Mouse (Mus musculus): ENCODE data around the gene Drg1. TPM values are rescaled to one million over a fixed set of nuclear protein-coding genes. Genes with fewer than 3 reads are reported as not detected.
"Not testable (repeated sequence)": the region's sequence is repeated elsewhere in the genome, so short reads cannot be mapped to it uniquely, and the experiment has no call there.

Gene Drg1
- polyA plus RNA-seq, 1 experiment from 2014 or later: 194 TPM

- Histone ChIP-seq H3K4me1 (ENCODE audit: control insufficient read depth, insufficient read depth, low read length) (no peaks in the 10 kb centered on the region), H3K9ac (ENCODE audit: low read depth, low read length) (no peak overlapping the region), H3K4me3 (ENCODE audit: low read length) (0 out of 2 replicates have a peak overlapping the region, but pooled peaks have one; percentile 46), H3K9me3 (ENCODE audit: control insufficient read depth, low read length) (no peaks in the 10 kb centered on the region), H3K27me3 (replicated peaks; ENCODE audit: control insufficient read depth, insufficient read depth, low read length) (no peaks in the 10 kb centered on the region), H3K36me3 (ENCODE audit: control insufficient read depth, insufficient read depth, low read length) (no peaks in the 10 kb centered on the region), H3K27ac (ENCODE audit: low read length) (no peak overlapping the region), H3K4me2 (ENCODE audit: low read depth, low read length) (peak overlapping the region; percentile 11; the same call in 1 of the 2 replicates)
- 80% methylated on average over 2 of the region's 2 CpGs for WGBS
- ATAC-seq: no peak
Observed at GRCm38 (mm10) chr11:3203771-3204170, 62.4 kb downstream of the Drg1 start.

DNA sequence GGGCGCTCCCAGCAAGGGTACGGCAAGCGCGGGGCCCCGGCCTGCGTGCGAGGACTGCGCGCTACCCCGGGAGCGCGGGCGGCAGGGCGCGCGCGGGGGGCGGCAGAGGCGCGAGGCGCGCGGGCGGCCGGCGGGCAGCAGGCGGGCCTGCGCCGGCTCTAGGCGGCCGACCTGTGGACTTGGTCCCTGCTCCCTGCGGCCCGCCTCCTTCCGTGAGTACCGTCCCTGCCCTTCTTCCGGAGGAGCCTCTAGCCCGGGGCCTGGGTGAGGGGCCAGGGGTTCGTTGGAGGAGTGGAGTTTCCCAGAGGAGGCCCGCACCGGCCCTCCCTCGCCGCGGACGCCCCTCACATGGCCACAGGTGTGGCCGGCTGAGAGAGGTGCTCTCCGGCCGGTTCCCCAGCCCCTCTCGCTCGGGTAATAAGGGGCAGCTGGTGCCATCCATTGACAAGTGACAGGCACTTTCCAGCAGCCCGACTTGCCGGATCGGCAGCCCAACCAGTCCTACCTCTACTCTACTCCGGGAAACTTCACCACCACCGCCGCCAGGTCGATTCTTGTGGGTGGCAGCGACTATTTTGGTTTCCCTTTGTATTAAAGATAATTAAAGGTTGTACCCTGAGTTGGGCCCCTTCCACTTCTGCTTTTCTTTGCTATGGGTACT is 63.3 kb downstream of the Drg1 start:
- peak; percentile 82 for ATAC-seq
- WGBS: 2% methylated on average over 40 of the region's 57 CpGs
- H3K9ac ChIP-seq (ENCODE audit: low read depth, low read length): peak overlapping the region; percentile 53
- H3K27ac ChIP-seq (ENCODE audit: low read length): peak overlapping the region; percentile 21
- no peaks in the 10 kb centered on the region for H3K27me3 ChIP-seq (replicated peaks; ENCODE audit: control insufficient read depth, insufficient read depth, low read length)
- H3K36me3 ChIP-seq (ENCODE audit: control insufficient read depth, insufficient read depth, low read length): no peaks in the 10 kb centered on the region
- H3K9me3 ChIP-seq (ENCODE audit: control insufficient read depth, low read length): no peaks in the 10 kb centered on the region
- no peaks in the 10 kb centered on the region for H3K4me1 ChIP-seq (ENCODE audit: control insufficient read depth, insufficient read depth, low read length)
- peak overlapping the region; percentile 46 for H3K4me3 ChIP-seq (ENCODE audit: low read length)
- H3K4me2 ChIP-seq (ENCODE audit: low read depth, low read length): peak overlapping the region; percentile 11

- under 1% methylated on average over 40 of the region's 57 CpGs for WGBS
- peak; percentile 89 for ATAC-seq
- Histone ChIP-seq H3K36me3 (ENCODE audit: control insufficient read depth, insufficient read depth, low read length) (no peaks in the 10 kb centered on the region), H3K27ac (ENCODE audit: low read length) (peak within 1 kb of the TSS; percentile 21), H3K4me2 (ENCODE audit: low read depth, low read length) (peak within 1 kb of the TSS; percentile 11), H3K27me3 (replicated peaks; ENCODE audit: control insufficient read depth, insufficient read depth, low read length) (no peaks in the 10 kb centered on the region), H3K9me3 (ENCODE audit: control insufficient read depth, low read length) (no peaks in the 10 kb centered on the region), H3K9ac (ENCODE audit: low read depth, low read length) (peak within 1 kb of the TSS; percentile 53), H3K4me3 (ENCODE audit: low read length) (peak within 1 kb of the TSS; percentile 46), H3K4me1 (ENCODE audit: control insufficient read depth, insufficient read depth, low read length) (no peaks in the 10 kb centered on the region)
Observed at GRCm38 (mm10) chr11:3202231-3202701, 63.9 kb downstream of the Drg1 start, which contains the start of gene Eif4enif1. Gene Eif4enif1, plus strand, starts transcription at chr11:3202392.

DNA sequence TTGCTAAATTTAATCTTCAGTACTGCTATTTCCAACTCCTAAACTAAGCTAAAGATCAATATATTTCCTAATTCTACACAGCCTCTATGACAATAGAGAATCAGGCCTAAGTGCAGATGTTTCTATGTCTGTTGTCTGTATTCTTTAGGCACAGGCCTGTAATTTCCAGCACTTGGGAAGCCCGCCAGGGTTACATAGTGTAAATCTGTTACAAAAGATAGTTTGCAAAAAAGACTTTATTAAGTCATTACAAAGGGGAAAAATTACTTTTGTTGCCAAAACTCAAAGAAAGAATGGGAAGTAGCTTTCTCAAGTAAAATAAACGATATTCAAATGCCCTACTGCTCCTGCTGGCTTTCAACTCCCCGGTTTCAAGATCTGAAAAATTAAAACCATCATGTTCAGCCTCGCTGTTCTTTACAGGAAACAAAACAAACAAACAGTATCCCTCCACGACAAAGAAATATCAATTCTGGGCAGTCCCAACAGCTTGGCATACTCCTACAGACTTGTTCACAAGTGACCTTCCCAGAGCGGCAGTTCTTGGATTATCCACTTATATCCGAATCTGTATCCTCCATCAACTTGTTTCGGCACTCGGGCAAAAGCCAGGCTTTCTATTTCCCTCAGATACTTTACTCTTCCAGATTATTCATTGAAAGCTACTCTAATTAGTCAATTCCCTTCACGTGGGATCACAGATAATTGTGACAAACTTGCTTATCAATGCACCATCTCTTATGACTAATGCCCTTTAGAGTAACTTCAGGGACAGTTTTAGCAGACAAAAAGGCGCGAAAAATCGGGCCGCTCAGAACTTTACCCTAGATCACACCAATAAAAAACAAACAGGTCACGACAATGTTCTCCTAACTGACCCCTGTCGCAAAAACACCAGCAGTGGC is 64.6 kb downstream of the Drg1 start:
- peak overlapping the region; percentile 46 for H3K4me3 ChIP-seq (ENCODE audit: low read length)
- H3K4me2 ChIP-seq (ENCODE audit: low read depth, low read length): peak overlapping the region; percentile 6
- WGBS: 5% methylated on average over 16 of the region's 16 CpGs
- no peaks in the 10 kb centered on the region for H3K36me3 ChIP-seq (ENCODE audit: control insufficient read depth, insufficient read depth, low read length)
- H3K9ac ChIP-seq (ENCODE audit: low read depth, low read length): peak overlapping the region; percentile 42
- no peak overlapping the region for H3K27ac ChIP-seq (ENCODE audit: low read length)
- no peaks in the 10 kb centered on the region for H3K27me3 ChIP-seq (replicated peaks; ENCODE audit: control insufficient read depth, insufficient read depth, low read length)
- no peaks in the 10 kb centered on the region for H3K9me3 ChIP-seq (ENCODE audit: control insufficient read depth, low read length)
- no peaks in the 10 kb centered on the region for H3K4me1 ChIP-seq (ENCODE audit: control insufficient read depth, insufficient read depth, low read length)
- ATAC-seq: no peak

DNA sequence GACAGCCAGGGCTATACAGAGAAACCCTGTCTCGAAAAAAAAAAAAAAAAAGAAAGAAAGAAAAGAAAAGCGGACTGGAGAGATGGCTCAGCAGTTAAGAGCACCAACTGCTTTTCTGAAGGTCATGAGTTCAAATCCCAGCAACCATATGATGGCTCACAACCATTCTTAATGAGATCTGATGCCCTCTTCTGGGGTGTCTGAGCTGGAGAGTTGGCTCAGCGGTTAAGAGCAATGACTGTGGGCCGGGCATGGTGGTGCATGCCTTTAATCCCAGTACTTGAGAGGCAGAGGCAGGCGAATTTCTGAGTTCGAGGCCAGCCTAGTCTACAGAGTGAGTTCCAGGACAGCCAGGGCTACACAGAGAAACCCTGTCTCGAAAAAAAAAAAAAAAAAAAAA is 65.6 kb downstream of the Drg1 start:
- not testable (repeated sequence) for ATAC-seq; H3K27me3 ChIP-seq (replicated peaks; ENCODE audit: control insufficient read depth, insufficient read depth, low read length); H3K27ac ChIP-seq (ENCODE audit: low read length); H3K4me2 ChIP-seq (ENCODE audit: low read depth, low read length); H3K4me3 ChIP-seq (ENCODE audit: low read length); H3K9me3 ChIP-seq (ENCODE audit: control insufficient read depth, low read length); H3K4me1 ChIP-seq (ENCODE audit: control insufficient read depth, insufficient read depth, low read length); H3K9ac ChIP-seq (ENCODE audit: low read depth, low read length); H3K36me3 ChIP-seq (ENCODE audit: control insufficient read depth, insufficient read depth, low read length)
- 96% methylated on average over 6 of the region's 7 CpGs for WGBS

- WGBS: 86% methylated on average over 25 of the region's 25 CpGs
- ATAC-seq: no peak
- H3K4me3 ChIP-seq (ENCODE audit: low read length): no peak within 1 kb of the TSS
Observed at GRCm38 (mm10) chr11:3193363-3193762, 72.9 kb downstream of the Drg1 start, which contains the start of gene Sfi1. Gene Sfi1, minus strand, starts transcription at chr11:3193463.

GRCm38 (mm10) chr11:3182707-3183106 is 83.5 kb downstream of the Drg1 start:
- H3K4me1 ChIP-seq (ENCODE audit: control insufficient read depth, insufficient read depth, low read length); H3K36me3 ChIP-seq (ENCODE audit: control insufficient read depth, insufficient read depth, low read length); H3K4me3 ChIP-seq (ENCODE audit: low read length); H3K4me2 ChIP-seq (ENCODE audit: low read depth, low read length); ATAC-seq; H3K9ac ChIP-seq (ENCODE audit: low read depth, low read length); H3K27me3 ChIP-seq (replicated peaks; ENCODE audit: control insufficient read depth, insufficient read depth, low read length); H3K9me3 ChIP-seq (ENCODE audit: control insufficient read depth, low read length); H3K27ac ChIP-seq (ENCODE audit: low read length): not testable (repeated sequence)
- WGBS: 73% methylated on average over 1 of the region's 1 CpGs

More at GRCm38 (mm10) chr11:3193363-3193762, 72.9 kb downstream of the Drg1 start, which contains the start of gene Sfi1:
- no peaks in the 10 kb centered on the region for H3K36me3 ChIP-seq (ENCODE audit: control insufficient read depth, insufficient read depth, low read length)
- H3K4me2 ChIP-seq (ENCODE audit: low read depth, low read length): no peak within 1 kb of the TSS
- no peaks in the 10 kb centered on the region for H3K27me3 ChIP-seq (replicated peaks; ENCODE audit: control insufficient read depth, insufficient read depth, low read length)
- H3K9me3 ChIP-seq (ENCODE audit: control insufficient read depth, low read length): no peaks in the 10 kb centered on the region
- H3K4me1 ChIP-seq (ENCODE audit: control insufficient read depth, insufficient read depth, low read length): no peaks in the 10 kb centered on the region
- H3K27ac ChIP-seq (ENCODE audit: low read length): no peak within 1 kb of the TSS
- H3K9ac ChIP-seq (ENCODE audit: low read depth, low read length): no peak within 1 kb of the TSS

DNA sequence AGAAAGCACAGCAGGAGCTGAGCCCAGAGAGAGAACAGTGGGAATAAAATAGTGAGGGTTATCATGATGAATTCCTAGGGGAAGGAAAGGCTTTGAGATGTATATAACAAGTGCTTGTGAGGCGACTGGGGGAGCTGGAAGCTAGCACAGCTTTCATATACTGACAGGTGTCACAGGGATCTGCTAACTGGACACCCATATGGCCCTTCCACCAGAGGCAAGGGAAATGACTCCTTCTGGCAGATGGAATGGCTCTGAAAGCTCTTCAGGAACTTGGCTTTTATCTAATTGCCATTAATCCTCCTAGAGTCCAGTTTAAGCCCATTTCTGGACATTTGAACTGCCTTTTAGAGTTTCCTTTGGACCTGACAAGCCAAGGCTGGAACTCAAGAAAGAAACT is 84.2 kb downstream of the Drg1 start:
- not testable (repeated sequence) for H3K9ac ChIP-seq (ENCODE audit: low read depth, low read length); H3K4me1 ChIP-seq (ENCODE audit: control insufficient read depth, insufficient read depth, low read length); H3K4me2 ChIP-seq (ENCODE audit: low read depth, low read length); H3K27me3 ChIP-seq (replicated peaks; ENCODE audit: control insufficient read depth, insufficient read depth, low read length); H3K27ac ChIP-seq (ENCODE audit: low read length); H3K4me3 ChIP-seq (ENCODE audit: low read length); H3K36me3 ChIP-seq (ENCODE audit: control insufficient read depth, insufficient read depth, low read length); ATAC-seq; H3K9me3 ChIP-seq (ENCODE audit: control insufficient read depth, low read length)
- 64% methylated on average over 1 of the region's 1 CpGs for WGBS

- H3K27me3 ChIP-seq (replicated peaks; ENCODE audit: control insufficient read depth, insufficient read depth, low read length); H3K9ac ChIP-seq (ENCODE audit: low read depth, low read length); H3K9me3 ChIP-seq (ENCODE audit: control insufficient read depth, low read length); ATAC-seq; H3K36me3 ChIP-seq (ENCODE audit: control insufficient read depth, insufficient read depth, low read length); H3K4me3 ChIP-seq (ENCODE audit: low read length); H3K4me2 ChIP-seq (ENCODE audit: low read depth, low read length); H3K4me1 ChIP-seq (ENCODE audit: control insufficient read depth, insufficient read depth, low read length); H3K27ac ChIP-seq (ENCODE audit: low read length): not testable (repeated sequence)
- 61% methylated on average over 4 of the region's 4 CpGs for WGBS
Observed at GRCm38 (mm10) chr11:3181250-3181649, 85.0 kb downstream of the Drg1 start.

Data from intestine, embryonic 16.5 days (tissue).